Mouse (Mus musculus) heart, adult 2 months (tissue): ENCODE measurements around the gene Aagab. TPM values are rescaled to one million over a fixed set of nuclear protein-coding genes. Genes with fewer than 3 reads are reported as not detected.

Experiments used
- DNase-seq, 2 experiments: peaks; one replicate each; pipeline ENCODE4 v3.0.0; 2021
- H3K27ac ChIP-seq: fragments of 200-600 bp; 2 replicates; pipeline ENCODE4 v1.8.1; 2022
- H3K27me3 ChIP-seq: fragments of 200-500 bp; 2 replicates; pipeline ENCODE4 v1.6.1; 2012; ENCODE audit warnings: mild to moderate bottlenecking, low read length, inconsistent platforms, mixed read lengths; ENCODE audit not compliant: control insufficient read depth, insufficient read depth
- H3K36me3 ChIP-seq: fragments of 200-500 bp; 2 replicates; pipeline ENCODE4 v1.6.1; 2012; ENCODE audit warnings: low read length, inconsistent platforms; ENCODE audit not compliant: control insufficient read depth, insufficient read depth
- H3K4me1 ChIP-seq: fragments of 200-500 bp; 2 replicates; pipeline ENCODE4 v1.6.1; 2011; ENCODE audit warnings: low read length; ENCODE audit not compliant: control insufficient read depth, insufficient read depth
- H3K4me3 ChIP-seq: fragments of 200-600 bp; 2 replicates; pipeline ENCODE4 v1.8.1; 2022
- H3K79me2 ChIP-seq: fragments of 200-500 bp; replicated peaks from 2 replicates; pipeline ENCODE4 v1.6.1; 2012; ENCODE audit warnings: mild to moderate bottlenecking, inconsistent platforms, low read length, moderate library complexity, mixed read lengths; ENCODE audit not compliant: control insufficient read depth, insufficient read depth
- H3K9ac ChIP-seq: fragments of 200-500 bp; 2 replicates; pipeline ENCODE4 v1.6.1; 2012; ENCODE audit warnings: low read depth, mild to moderate bottlenecking, control low read depth, inconsistent platforms, low read length, mixed read lengths
- CTCF ChIP-seq: fragments of 200-600 bp; IDR thresholded peaks from 2 replicates; pipeline ENCODE4 v1.8.1; 2022; ENCODE audit warnings: antibody characterized with exemption, mild to moderate bottlenecking, moderate library complexity
- EP300 ChIP-seq: fragments of 200-500 bp; IDR thresholded peaks from 2 replicates; pipeline ENCODE4 v1.6.1; 2011; ENCODE audit warnings: low read depth, low read length, control low read depth; ENCODE audit not compliant: insufficient read depth
- POLR2A ChIP-seq: fragments of 200-500 bp; IDR thresholded peaks from 2 replicates; pipeline ENCODE4 v1.6.1; 2011; ENCODE audit warnings: mild to moderate bottlenecking, low read depth, low read length, control low read depth; ENCODE audit not compliant: insufficient read depth
- WGBS: fragments of 180-500 bp; shearing (Covaris S2); methylation state at CpG from one replicate; pipeline ENCODE4 v1.1.7; 2018; 5-methylcytosine and 5-hydroxymethylcytosine counted together
- intact Hi-C: fragments of 180-260 bp; cut with DNase I; formaldehyde crosslinking; loops from one replicate; pipeline ENCODE4 v1.15.1; 2025
- long read RNA-seq: library from polyadenylated mRNA; stranded (forward); transcript quantifications from one replicate; pipeline ENCODE4 v2.0.0, GENCODE M21; 2021
- polyA plus RNA-seq: library from polyadenylated mRNA; depleted of rRNA; stranded (reverse); fragments of >200 nt; gene quantifications from 2 replicates; pipeline ENCODE4 v1.2.3, GENCODE M21; 2012; rRNA removed
- total RNA-seq, 2 experiments: library from RNA; stranded (reverse); gene quantifications; 2 replicates each; pipeline ENCODE4 v1.2.3; 2021

Gene Aagab
- 10 to 100 TPM; 17.0 to 19.2 TPM for total RNA-seq
- 6.8 and 10.9 TPM in 2 replicates for polyA plus RNA-seq
- long read RNA-seq, full-length matches to known transcripts = 19 of 44 reads
- long read RNA-seq, partial matches to known transcripts = 2 of 44 reads
- long read RNA-seq, other reads (novel, unspliced or antisense) = 23 of 44 reads

GRCm38 (mm10) chr9:63602043-63602939 lies at the start of gene Aagab, which contains the start of gene Iqch:
Gene Aagab, plus strand, starts transcription at chr9:63602660.
Gene Iqch, minus strand, starts transcription at chr9:63602493.
- intact Hi-C loops = loop anchor here (5.0 to 10.0 kb wide), 2 partner anchors 155 to 207 kb away; partner anchors contain the start of genes 2300009A05Rik and Smad3
- Histone ChIP-seq H3K4me3 (peak within 1 kb of the TSS; percentile 90), H3K36me3 (no peaks in the 10 kb centered on the region), H3K79me2 (no peaks in the 10 kb centered on the region; the same call in 1 of the 2 replicates), H3K27ac (peak within 1 kb of the TSS; percentile 69), H3K27me3 (no peaks in the 10 kb centered on the region), H3K4me1 (peaks cover 5% of the 10 kb centered on the region), H3K9ac (peak within 1 kb of the TSS; percentile 73)
- DNase-seq = peak; percentile 97 to 98
- 2% methylated on average over 70 of the region's 70 CpGs for WGBS
- TF ChIP-seq POLR2A (peak; percentile 71; the same call in 1 of the 2 replicates), EP300 (0 out of 2 replicates have a peak, but pooled peaks have one; percentile 49), CTCF (no peak)

- intact Hi-C loops = no loop called here
- H3K36me3 ChIP-seq = no peaks in the 10 kb centered on the region
- TF ChIP-seq CTCF (no peak), POLR2A (no peak), EP300 (no peak)
- no peak for DNase-seq
- H3K27me3 ChIP-seq = no peaks in the 10 kb centered on the region
- no peaks in the 10 kb centered on the region for H3K79me2 ChIP-seq
- no peak overlapping the region for H3K4me3 ChIP-seq
- H3K9ac ChIP-seq = no peak overlapping the region
- 67% methylated on average over 3 of the region's 3 CpGs for WGBS
- no peak overlapping the region for H3K27ac ChIP-seq
- H3K4me1 ChIP-seq = peaks cover 3% of the 10 kb centered on the region; the same call in 1 of the 2 replicates
Measured at GRCm38 (mm10) chr9:63553628-63554027, 48.8 kb upstream of the Aagab start.

GRCm38 (mm10) chr9:63555460-63555990 lies 46.9 kb upstream of the Aagab start:
- intact Hi-C loops = no loop called here
- WGBS = 41% methylated on average over 3 of the region's 3 CpGs
- H3K36me3 ChIP-seq = no peaks in the 10 kb centered on the region
- no peaks in the 10 kb centered on the region for H3K79me2 ChIP-seq
- peaks cover 3% of the 10 kb centered on the region; the same call in 1 of the 2 replicates for H3K4me1 ChIP-seq
- H3K9ac ChIP-seq = no peak overlapping the region
- H3K4me3 ChIP-seq = no peak overlapping the region
- DNase-seq = peak; percentile 24 to 34
- no peak overlapping the region for H3K27ac ChIP-seq
- no peaks in the 10 kb centered on the region for H3K27me3 ChIP-seq
- no peak for TF ChIP-seq CTCF
- TF ChIP-seq POLR2A = no peak
- TF ChIP-seq EP300 = 0 out of 2 replicates have a peak, but pooled peaks have one; percentile 33

GRCm38 (mm10) chr9:63556316-63556715 lies 46.1 kb upstream of the Aagab start:
- intact Hi-C loops = no loop called here
- no peak for TF ChIP-seq EP300
- no peak for TF ChIP-seq POLR2A
- no peak for TF ChIP-seq CTCF
- WGBS = 50% methylated on average over 1 of the region's 1 CpGs

GRCm38 (mm10) chr9:63556933-63557332 lies 45.5 kb upstream of the Aagab start:
- TF ChIP-seq CTCF = no peak
- no peak for TF ChIP-seq POLR2A
- TF ChIP-seq EP300 = no peak
- no peak overlapping the region for H3K9ac ChIP-seq
- intact Hi-C loops = no loop called here
- DNase-seq = no peak
- H3K4me1 ChIP-seq = peaks cover 3% of the 10 kb centered on the region; the same call in 1 of the 2 replicates
- H3K79me2 ChIP-seq = no peaks in the 10 kb centered on the region
- H3K27ac ChIP-seq = no peak overlapping the region
- WGBS = 49% methylated on average over 8 of the region's 8 CpGs
- no peaks in the 10 kb centered on the region for H3K27me3 ChIP-seq
- H3K4me3 ChIP-seq = no peak overlapping the region
- no peaks in the 10 kb centered on the region for H3K36me3 ChIP-seq

More at GRCm38 (mm10) chr9:63556316-63556715, 46.1 kb upstream of the Aagab start:
- no peak overlapping the region for H3K4me3 ChIP-seq
- H3K79me2 ChIP-seq = no peaks in the 10 kb centered on the region
- no peak overlapping the region for H3K27ac ChIP-seq
- peaks cover 3% of the 10 kb centered on the region; the same call in 1 of the 2 replicates for H3K4me1 ChIP-seq
- no peaks in the 10 kb centered on the region for H3K27me3 ChIP-seq
- no peaks in the 10 kb centered on the region for H3K36me3 ChIP-seq
- H3K9ac ChIP-seq = no peak overlapping the region
- DNase-seq = no peak
